Mouse (Mus musculus) liver (tissue): ENCODE measurements around the gene Mpdu1.
"Not testable (repeated sequence)": the region's sequence is repeated elsewhere in the genome, so short reads cannot be mapped to it uniquely, and the experiment has no call there.

Source experiments
- DNase-seq: peaks from one replicate; pipeline ENCODE4 v3.0.0-alpha.2; 2020; ENCODE audit warnings: mixed read lengths

Gene Mpdu1

GRCm38 (mm10) chr11:69620394-69621081 is 41.9 kb downstream of the Mpdu1 start:
- DNase-seq = peak; percentile 64

- peak; percentile 40 for DNase-seq
Observed at GRCm38 (mm10) chr11:69617805-69618204, 44.6 kb downstream of the Mpdu1 start, which contains the start of gene Shbg. Shbg (minus strand) TSS chr11:69617905.

DNA sequence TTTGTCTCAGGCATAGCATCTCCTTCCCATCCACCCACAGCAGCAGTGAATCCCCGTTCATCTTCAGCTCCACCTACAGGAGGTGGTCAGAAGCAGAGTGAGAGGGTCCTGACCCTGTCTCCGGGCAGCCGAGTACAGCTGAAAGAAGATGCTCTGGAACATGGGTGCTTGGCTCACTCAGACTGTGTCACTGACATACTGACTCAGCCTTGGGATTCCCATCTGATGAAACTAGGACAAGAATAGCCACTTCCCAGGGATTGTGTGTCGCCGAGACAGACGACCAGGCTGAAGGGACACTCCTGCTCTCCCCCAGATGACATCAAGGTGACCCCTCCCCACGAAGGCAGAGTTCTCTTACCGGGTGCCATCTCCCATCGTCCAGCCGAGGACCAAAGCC is 45.7 kb downstream of the Mpdu1 start:
- no peak for DNase-seq

DNA sequence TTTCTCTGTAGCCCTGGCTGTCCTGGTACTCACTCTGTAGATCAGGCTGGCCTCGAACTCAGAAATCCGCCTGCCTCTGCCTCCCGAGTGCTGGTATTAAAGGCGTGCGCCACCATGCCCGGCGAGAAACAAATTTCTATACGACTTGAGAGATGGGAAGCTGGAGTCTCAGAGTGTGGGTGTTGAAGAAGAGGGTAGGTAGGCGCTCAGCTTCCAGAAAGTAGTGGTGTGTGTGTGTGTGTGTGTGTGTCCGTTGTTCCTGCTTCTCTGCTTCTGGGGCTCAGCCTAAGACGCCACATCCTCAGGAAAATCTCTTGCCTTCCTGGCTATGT is 48.2 kb downstream of the Mpdu1 start:
- DNase-seq = not testable (repeated sequence)

- peak; percentile 89 for DNase-seq
Observed at GRCm38 (mm10) chr11:69613553-69614256, 48.7 kb downstream of the Mpdu1 start.

- DNase-seq = no peak
Observed at GRCm38 (mm10) chr11:69610899-69611298, 51.5 kb downstream of the Mpdu1 start.

DNA sequence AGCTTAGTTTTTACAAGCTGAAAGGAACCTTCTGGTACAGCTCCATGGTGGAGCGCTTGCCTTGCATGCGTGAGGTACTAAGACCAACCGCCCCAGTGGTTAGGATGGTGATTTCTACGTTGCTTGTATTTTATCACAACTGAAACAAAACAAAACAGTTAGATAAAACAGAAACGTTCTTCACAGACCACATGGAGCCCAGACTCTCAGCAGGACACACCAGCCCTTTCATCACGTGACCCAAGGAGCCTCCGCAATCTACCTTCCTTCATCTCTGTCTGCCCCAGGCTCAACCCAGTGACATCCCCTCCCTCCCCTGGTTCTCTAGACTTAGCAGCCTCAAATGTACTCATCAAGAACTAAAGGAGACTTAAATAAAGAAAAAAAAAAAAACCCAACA is 53.0 kb downstream of the Mpdu1 start:
- DNase-seq = peak; percentile 69

- peak; percentile 39 for DNase-seq
Observed at GRCm38 (mm10) chr11:69608525-69608924, 53.9 kb downstream of the Mpdu1 start.

- no peak for DNase-seq
Observed at GRCm38 (mm10) chr11:69606832-69607231, 55.6 kb downstream of the Mpdu1 start.
